Mouse (Mus musculus) lung, postnatal 0 days (tissue): ENCODE measurements at regions not wholly inside any gene's neighbourhood (a gene's known extent, or its start where the extent isn't known, plus 50 kb on each side); places are given as distances from the start of the nearest gene placed in this dataset.

ENCODE experiments used
- CTCF ChIP-seq: IDR thresholded peaks from 2 replicates; pipeline ENCODE4 v1.5.1; 2016; ENCODE audit warnings: antibody characterized with exemption, mild to moderate bottlenecking
- EP300 ChIP-seq: IDR thresholded peaks from 2 replicates; pipeline ENCODE4 v1.6.1; 2016; ENCODE audit warnings: antibody characterized with exemption, mild to moderate bottlenecking, control low read depth

DNA sequence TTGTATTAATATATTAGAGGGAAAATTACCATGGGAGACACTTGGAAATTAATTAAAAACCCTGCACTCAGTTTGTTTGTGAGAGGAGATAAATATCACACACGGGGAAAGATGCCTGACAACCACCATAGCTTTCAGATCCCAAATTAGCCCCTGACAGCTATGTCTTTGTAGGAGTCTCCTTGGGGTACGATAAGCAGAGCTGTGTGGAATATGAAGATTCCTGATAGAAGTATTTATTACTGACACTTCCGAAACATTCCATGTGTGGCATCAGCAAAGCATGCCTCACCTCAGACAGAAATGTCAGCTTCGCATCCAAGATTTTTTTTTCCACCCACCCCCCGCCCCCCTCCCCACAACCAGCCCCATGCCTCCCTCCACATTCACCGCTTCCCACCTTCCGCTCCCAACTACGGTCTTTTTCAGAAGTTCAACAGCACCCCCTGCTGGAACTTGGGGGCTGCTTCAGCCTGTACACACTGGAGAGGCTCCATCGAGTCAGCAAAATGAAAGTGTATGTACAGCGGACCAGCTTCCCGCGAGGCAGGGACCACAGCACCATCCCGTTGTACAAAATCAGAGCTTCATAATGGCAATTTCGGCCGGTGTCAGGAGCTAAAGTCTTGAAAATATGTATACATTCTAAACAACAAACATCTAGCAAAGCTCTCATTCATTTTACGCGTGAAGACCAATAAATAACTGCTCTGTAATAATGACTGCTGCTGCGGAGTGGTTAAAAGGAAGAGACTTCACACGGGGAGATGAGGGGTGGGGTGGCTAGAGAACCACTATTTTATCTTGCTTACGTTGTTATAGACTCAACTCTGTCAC, 66.7 kb downstream of the Rwdd3 start:
- peak; percentile 81 for TF ChIP-seq CTCF
- TF ChIP-seq EP300: no peak
